Mouse (Mus musculus): Measurements from ENCODE around the gene Faim.

Gene Faim

DNA sequence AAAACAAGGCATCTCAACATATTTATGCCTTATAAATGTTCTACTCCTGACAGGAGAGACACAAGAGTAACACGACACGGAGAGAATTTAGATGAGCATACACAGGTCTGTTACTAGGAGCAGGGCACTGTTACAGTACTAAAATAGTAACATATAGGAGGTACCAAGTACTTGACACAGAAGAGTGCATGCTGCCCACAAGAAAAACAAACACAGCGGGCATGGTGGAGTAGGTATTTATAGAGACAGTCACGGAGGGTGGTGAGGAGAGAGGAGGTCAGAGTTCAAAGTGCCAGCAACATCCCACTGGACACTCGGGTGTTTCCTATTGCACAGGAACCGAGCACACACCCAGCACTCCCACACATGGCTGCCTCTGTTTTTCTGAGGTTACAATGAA lies 63.6 kb downstream of the Faim start:
- no peak for DNase-seq (ENCODE audit: low spot score)
